Mouse (Mus musculus) testis, postnatal 10 days (tissue): ENCODE data around the gene 1700017B05Rik.
A peak's percentile ranks its signal among the peaks of the same experiment; 100 is the strongest.
"Not testable (repeated sequence)": the region's sequence is repeated elsewhere in the genome, so short reads cannot be mapped to it uniquely, and the experiment has no call there.

Experiments
- DNase-seq: peaks from one replicate; pipeline ENCODE4 v3.0.0; 2021; ENCODE audit warnings: low spot score

The 1700017B05Rik gene

GRCm38 (mm10) chr9:57217220-57217619, 45.2 kb downstream of the 1700017B05Rik start:
- DNase-seq = no peak

DNA sequence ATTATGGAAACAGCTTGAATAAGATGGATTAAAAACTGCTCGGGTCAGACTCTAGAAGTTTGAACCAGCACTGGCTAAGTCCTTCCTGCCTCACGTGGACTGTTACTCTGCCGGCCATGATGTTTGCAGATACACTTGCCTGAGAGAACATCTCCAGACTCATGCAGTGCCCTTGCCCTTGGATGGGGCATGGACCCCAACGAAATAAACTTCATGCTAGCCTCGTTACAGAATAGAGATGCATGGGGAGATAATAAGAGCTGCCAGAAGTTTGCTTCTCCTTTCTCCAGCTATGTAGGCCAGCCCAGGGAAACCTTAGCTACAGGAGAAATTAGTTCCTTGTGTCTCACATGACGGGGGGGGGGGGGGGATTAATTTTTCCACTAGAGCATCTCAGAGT, 47.9 kb downstream of the 1700017B05Rik start:
- DNase-seq = no peak

DNA sequence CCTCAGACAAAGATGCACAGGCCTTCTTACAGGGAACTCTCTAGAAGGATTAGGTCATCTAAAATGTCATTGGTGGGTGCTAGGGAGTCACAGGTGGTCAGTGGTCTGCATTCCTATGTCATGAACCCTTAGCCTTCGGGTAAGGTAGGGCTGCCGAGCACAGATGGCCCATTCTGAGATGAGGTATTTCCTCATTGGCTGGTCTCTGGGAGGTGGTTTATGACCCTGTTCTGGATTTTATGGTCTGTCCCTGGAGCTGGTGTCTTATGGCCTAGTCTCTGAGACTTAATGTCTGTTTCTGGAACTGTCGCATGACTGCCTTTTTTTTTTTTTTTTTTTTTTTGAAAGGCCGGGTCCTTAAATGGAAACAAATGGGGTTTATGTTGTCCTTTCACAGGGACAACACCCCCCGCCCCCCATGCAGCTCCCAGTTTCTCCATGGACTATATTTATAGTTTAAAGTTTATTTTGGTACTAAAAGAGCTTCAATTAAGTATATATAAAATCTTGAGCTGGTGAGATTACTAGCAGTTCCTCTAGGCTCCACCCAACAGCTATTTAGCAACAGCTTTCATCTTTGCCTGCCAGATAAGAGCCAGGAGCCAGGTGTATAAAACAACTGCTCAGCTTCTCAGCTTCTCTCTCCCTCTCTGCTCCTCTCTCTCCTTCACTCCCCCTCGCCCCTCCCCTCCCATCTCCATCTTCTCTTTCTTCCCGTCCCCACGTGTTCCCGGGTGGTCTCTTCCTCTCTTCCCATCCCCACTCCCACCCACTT, 49.8 kb downstream of the 1700017B05Rik start:
- DNase-seq = no peak

- DNase-seq = peak; percentile 62
Measured at GRCm38 (mm10) chr9:57209316-57209715, 53.1 kb downstream of the 1700017B05Rik start.

DNA sequence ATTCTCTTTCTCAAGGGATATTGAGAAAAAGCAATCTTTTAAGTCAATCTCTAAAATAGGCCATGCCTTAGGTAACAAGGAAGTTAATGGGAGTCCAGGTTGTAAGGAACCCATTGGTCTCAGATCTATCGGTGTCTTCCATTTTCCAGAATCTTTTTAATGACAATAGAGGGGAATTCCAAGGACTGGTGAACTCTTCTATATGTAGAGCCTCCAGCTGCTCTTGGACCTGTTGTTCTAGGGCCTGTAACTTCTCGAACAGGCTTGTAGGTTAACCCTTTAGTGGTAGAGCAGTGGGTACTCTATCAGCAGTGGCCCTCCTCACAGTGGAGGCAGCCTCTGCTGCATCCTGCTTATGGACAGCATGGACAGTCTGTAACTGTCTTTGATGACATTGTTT, 55.5 kb downstream of the 1700017B05Rik start:
- no peak for DNase-seq

- DNase-seq = not testable (repeated sequence)
Measured at GRCm38 (mm10) chr9:57203571-57203970, 58.8 kb downstream of the 1700017B05Rik start.
